Mouse (Mus musculus) heart, adult 2 months (tissue): ENCODE data around the gene Dnah11. TPM values are rescaled to one million over a fixed set of nuclear protein-coding genes. Genes with fewer than 3 reads are reported as not detected.

Experiments
- DNase-seq, 2 experiments: peaks; one replicate each; pipeline ENCODE4 v3.0.0; 2021
- H3K27ac ChIP-seq: fragments of 200-600 bp; 2 replicates; pipeline ENCODE4 v1.8.1; 2022
- H3K27me3 ChIP-seq: fragments of 200-500 bp; 2 replicates; pipeline ENCODE4 v1.6.1; 2012; ENCODE audit warnings: mild to moderate bottlenecking, low read length, inconsistent platforms, mixed read lengths; ENCODE audit not compliant: control insufficient read depth, insufficient read depth
- H3K36me3 ChIP-seq: fragments of 200-500 bp; 2 replicates; pipeline ENCODE4 v1.6.1; 2012; ENCODE audit warnings: low read length, inconsistent platforms; ENCODE audit not compliant: control insufficient read depth, insufficient read depth
- H3K4me1 ChIP-seq: fragments of 200-500 bp; 2 replicates; pipeline ENCODE4 v1.6.1; 2011; ENCODE audit warnings: low read length; ENCODE audit not compliant: control insufficient read depth, insufficient read depth
- H3K4me3 ChIP-seq: fragments of 200-600 bp; 2 replicates; pipeline ENCODE4 v1.8.1; 2022
- H3K79me2 ChIP-seq: fragments of 200-500 bp; replicated peaks from 2 replicates; pipeline ENCODE4 v1.6.1; 2012; ENCODE audit warnings: mild to moderate bottlenecking, inconsistent platforms, low read length, moderate library complexity, mixed read lengths; ENCODE audit not compliant: control insufficient read depth, insufficient read depth
- H3K9ac ChIP-seq: fragments of 200-500 bp; 2 replicates; pipeline ENCODE4 v1.6.1; 2012; ENCODE audit warnings: low read depth, mild to moderate bottlenecking, control low read depth, inconsistent platforms, low read length, mixed read lengths
- CTCF ChIP-seq: fragments of 200-600 bp; IDR thresholded peaks from 2 replicates; pipeline ENCODE4 v1.8.1; 2022; ENCODE audit warnings: antibody characterized with exemption, mild to moderate bottlenecking, moderate library complexity
- EP300 ChIP-seq: fragments of 200-500 bp; IDR thresholded peaks from 2 replicates; pipeline ENCODE4 v1.6.1; 2011; ENCODE audit warnings: low read depth, low read length, control low read depth; ENCODE audit not compliant: insufficient read depth
- POLR2A ChIP-seq: fragments of 200-500 bp; IDR thresholded peaks from 2 replicates; pipeline ENCODE4 v1.6.1; 2011; ENCODE audit warnings: mild to moderate bottlenecking, low read depth, low read length, control low read depth; ENCODE audit not compliant: insufficient read depth
- WGBS: fragments of 180-500 bp; shearing (Covaris S2); methylation state at CpG from one replicate; pipeline ENCODE4 v1.1.7; 2018; 5-methylcytosine and 5-hydroxymethylcytosine counted together
- intact Hi-C: fragments of 180-260 bp; cut with DNase I; formaldehyde crosslinking; loops from one replicate; pipeline ENCODE4 v1.15.1; 2025
- polyA plus RNA-seq: library from polyadenylated mRNA; depleted of rRNA; stranded (reverse); fragments of >200 nt; gene quantifications from 2 replicates; pipeline ENCODE4 v1.2.3, GENCODE M21; 2012
- total RNA-seq, 2 experiments: library from RNA; stranded (reverse); gene quantifications; 2 replicates each; pipeline ENCODE4 v1.2.3; 2021

Dnah11 gene
- total and polyA plus RNA-seq, 3 experiments, result 0.10 TPM; not detected in 2

- no peaks in the 10 kb centered on the region for H3K79me2 ChIP-seq
- H3K4me1 ChIP-seq, result no peaks in the 10 kb centered on the region
- H3K9ac ChIP-seq, result no peak overlapping the region
- DNase-seq, result no peak
- intact Hi-C loops, result no loop called here
- TF ChIP-seq EP300 (no peak), CTCF (no peak), POLR2A (no peak)
- no peak overlapping the region for H3K27ac ChIP-seq
- H3K27me3 ChIP-seq, result no peaks in the 10 kb centered on the region
- 75% methylated on average over 4 of the region's 4 CpGs for WGBS
- no peaks in the 10 kb centered on the region for H3K36me3 ChIP-seq
- H3K4me3 ChIP-seq, result no peak overlapping the region
Observed at GRCm38 (mm10) chr12:118104520-118104919, 94.3 kb downstream of the Dnah11 start.

GRCm38 (mm10) chr12:118099694-118100093 is 99.1 kb downstream of the Dnah11 start:
- H3K79me2 ChIP-seq, result no peaks in the 10 kb centered on the region
- no peak for DNase-seq
- 66% methylated on average over 5 of the region's 5 CpGs for WGBS
- no peaks in the 10 kb centered on the region for H3K4me1 ChIP-seq
- intact Hi-C loops, result no loop called here
- H3K4me3 ChIP-seq, result no peak overlapping the region
- no peak overlapping the region for H3K9ac ChIP-seq
- H3K27me3 ChIP-seq, result no peaks in the 10 kb centered on the region
- no peaks in the 10 kb centered on the region for H3K36me3 ChIP-seq
- TF ChIP-seq POLR2A (no peak), EP300 (no peak), CTCF (no peak)
- no peak overlapping the region for H3K27ac ChIP-seq

GRCm38 (mm10) chr12:118098257-118098656 is 100.6 kb downstream of the Dnah11 start:
- no peak for DNase-seq
- TF ChIP-seq EP300, result no peak
- TF ChIP-seq POLR2A, result no peak
- no peak for TF ChIP-seq CTCF
- Histone ChIP-seq H3K27ac (no peak overlapping the region), H3K9ac (no peak overlapping the region), H3K4me3 (no peak overlapping the region), H3K79me2 (no peaks in the 10 kb centered on the region), H3K36me3 (no peaks in the 10 kb centered on the region), H3K4me1 (no peaks in the 10 kb centered on the region), H3K27me3 (no peaks in the 10 kb centered on the region)
- intact Hi-C loops, result no loop called here
- WGBS, result 71% methylated on average over 3 of the region's 3 CpGs

- no peak for DNase-seq
- TF ChIP-seq CTCF, result no peak
- TF ChIP-seq POLR2A, result no peak
- no peak for TF ChIP-seq EP300
- 86% methylated on average over 4 of the region's 4 CpGs for WGBS
- Histone ChIP-seq H3K4me1 (no peaks in the 10 kb centered on the region), H3K27ac (no peak overlapping the region), H3K4me3 (no peak overlapping the region), H3K36me3 (no peaks in the 10 kb centered on the region), H3K9ac (no peak overlapping the region), H3K27me3 (no peaks in the 10 kb centered on the region), H3K79me2 (no peaks in the 10 kb centered on the region)
- intact Hi-C loops, result no loop called here
Observed at GRCm38 (mm10) chr12:118094946-118095345, 103.9 kb downstream of the Dnah11 start.

GRCm38 (mm10) chr12:118085291-118085690 is 113.6 kb downstream of the Dnah11 start:
- Histone ChIP-seq H3K27me3 (no peaks in the 10 kb centered on the region), H3K9ac (no peak overlapping the region), H3K4me3 (no peak overlapping the region), H3K79me2 (no peaks in the 10 kb centered on the region), H3K36me3 (no peaks in the 10 kb centered on the region), H3K27ac (no peak overlapping the region), H3K4me1 (no peaks in the 10 kb centered on the region)
- no peak for DNase-seq
- WGBS, result 74% methylated on average over 1 of the region's 1 CpGs
- intact Hi-C loops, result no loop called here
- TF ChIP-seq CTCF (no peak), EP300 (no peak), POLR2A (no peak)

- no peak overlapping the region for H3K27ac ChIP-seq
- H3K27me3 ChIP-seq, result no peaks in the 10 kb centered on the region
- no peak overlapping the region for H3K9ac ChIP-seq
- no peak overlapping the region for H3K4me3 ChIP-seq
- no peaks in the 10 kb centered on the region for H3K36me3 ChIP-seq
- intact Hi-C loops, result no loop called here
- DNase-seq, result no peak
- H3K4me1 ChIP-seq, result no peaks in the 10 kb centered on the region
- 56% methylated on average over 3 of the region's 3 CpGs for WGBS
- no peak for TF ChIP-seq POLR2A
- no peak for TF ChIP-seq EP300
- TF ChIP-seq CTCF, result no peak
- no peaks in the 10 kb centered on the region for H3K79me2 ChIP-seq
Observed at GRCm38 (mm10) chr12:118084806-118085205, 114.0 kb downstream of the Dnah11 start.
